ENCODE assay signal across 22 mouse cellular contexts in genomic region chr5:145014278-145014677, GRCm38 (mm10). TPM values are rescaled to one million over a fixed set of nuclear protein-coding genes. Genes with fewer than 3 reads are reported as not detected.
"Had no signal": no experiment of that assay in that cellular context is flagged by ENCODE, and none has a peak within 500 bp of the region (broad histone marks: within the 10 kb centered on the region; RNA-seq: fewer than 3 reads in every experiment).

No protein-coding gene starts in this region.

- H3K27me3 ChIP-seq: neural tube, embryonic 15.5 days; stomach, embryonic 15.5 days had no signal

- DNase-seq: retina, postnatal 1 day; right cerebral cortex, adult 18-20 months; right cerebral cortex, postnatal 14 days; right cerebral cortex, postnatal 25 days; right cerebral cortex, postnatal 4 days; spleen, adult 18-20 months; thymus, adult 18-20 months; thymus, adult 2 months; thymus, postnatal 14 days; thymus, postnatal 25 days; thymus, postnatal 36 days; thymus, postnatal 4 days had no signal

- H3K4me2 ChIP-seq: neural tube, embryonic 15.5 days; stomach, embryonic 15.5 days had no signal

- H3K9me3 ChIP-seq: neural tube, embryonic 15.5 days; stomach, embryonic 15.5 days had no signal

- H3K4me1 ChIP-seq: neural tube, embryonic 15.5 days; stomach, embryonic 15.5 days had no signal

- H3K27ac ChIP-seq: neural tube, embryonic 15.5 days; stomach, embryonic 15.5 days; stomach, postnatal 0 days had no signal

- H3K9ac ChIP-seq: neural tube, embryonic 15.5 days; stomach, embryonic 15.5 days had no signal

- H3K4me3 ChIP-seq: neural tube, embryonic 15.5 days; stomach, embryonic 15.5 days had no signal

- H3K36me3 ChIP-seq: neural tube, embryonic 15.5 days; stomach, embryonic 15.5 days had no signal

RNA-seq across cellular contexts. Expression of gene Gm4871, which starts 18.3 kb away (rescaled TPM):
- polyA plus RNA-seq: neural tube, embryonic 14.5 days; neural tube, embryonic 15.5 days; small intestine, adult 2 months; spleen, adult 2 months; stomach, embryonic 14.5 days; stomach, embryonic 15.5 days; stomach, embryonic 16.5 days; stomach, postnatal 0 days; thymus, adult 2 months; thymus, postnatal 0 days; urinary bladder, adult 2 months had no signal

RNA-seq across cellular contexts. Expression of gene 1700018F24Rik, which starts 28.5 kb away (rescaled TPM):
- polyA plus RNA-seq: neural tube, embryonic 14.5 days; neural tube, embryonic 15.5 days; small intestine, adult 2 months; spleen, adult 2 months; stomach, embryonic 14.5 days; stomach, embryonic 15.5 days; stomach, embryonic 16.5 days; stomach, postnatal 0 days; thymus, adult 2 months; thymus, postnatal 0 days; urinary bladder, adult 2 months had no signal
